Mouse (Mus musculus): ENCODE measurements at regions not wholly inside any gene's neighbourhood (a gene's known extent, or its start where the extent isn't known, plus 50 kb on each side); places are given as distances from the start of the nearest gene placed in this dataset.

DNA sequence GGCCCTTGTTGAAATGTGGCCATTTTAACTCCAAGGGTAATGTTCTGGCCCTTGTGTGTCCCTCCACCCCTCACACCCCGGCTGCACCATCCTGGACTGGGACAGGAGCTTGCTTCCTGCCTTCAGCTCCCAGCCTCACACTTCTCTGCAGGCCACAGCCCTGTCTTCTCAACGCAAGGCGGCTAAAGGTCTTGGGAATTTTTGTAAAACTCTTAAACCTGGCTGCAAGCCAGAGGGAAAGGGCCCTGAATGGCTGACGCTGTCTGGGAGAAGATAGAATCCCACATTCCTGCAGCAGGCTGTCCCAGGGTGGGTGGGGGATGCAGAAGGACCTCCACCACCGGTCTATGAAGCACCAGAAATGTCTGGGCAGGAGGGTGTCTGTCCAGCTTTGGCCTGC lies 156.3 kb upstream of the Gm26897 start:
- no peak for TF ChIP-seq POLR2A (IDR thresholded peaks at IDR 0.05; ENCODE audit: borderline replicate concordance, control insufficient read depth, low read depth, low read length)
- no peak for TF ChIP-seq CTCF (IDR thresholded peaks at IDR 0.05; ENCODE audit: control insufficient read depth, insufficient read depth, low read length)

Measured in bone marrow, adult 2 months (tissue).